Mouse (Mus musculus): ENCODE measurements around the gene Tmbim1. TPM values are rescaled to one million over a fixed set of nuclear protein-coding genes. Genes with fewer than 3 reads are reported as not detected.

Tmbim1 gene
- polyA plus RNA-seq, 1 experiment = 567 TPM

- H3K4me1 ChIP-seq (ENCODE audit: control insufficient read depth, insufficient read depth, low read length) = peaks cover 73% of the 10 kb centered on the region
- TF ChIP-seq CTCF (IDR thresholded peaks at IDR 0.05; ENCODE audit: insufficient read depth, low read length) (no peak), POLR2A (IDR thresholded peaks at IDR 0.05; ENCODE audit: borderline replicate concordance, extremely low read depth, low read depth, low read length) (peak; percentile 24; the same call in 1 of the 2 replicates)
- H3K4me3 ChIP-seq (replicated peaks; ENCODE audit: extremely low read depth, low read depth, low read length) = no peak overlapping the region
- 13% methylated on average over 5 of the region's 5 CpGs for WGBS
- peak; percentile 45 for DNase-seq
Measured at GRCm38 (mm10) chr1:74298996-74299395, 6.4 kb downstream of the Tmbim1 start.

- WGBS = 50% methylated on average over 5 of the region's 5 CpGs
- TF ChIP-seq CTCF (IDR thresholded peaks at IDR 0.05; ENCODE audit: insufficient read depth, low read length) = no peak
- TF ChIP-seq POLR2A (IDR thresholded peaks at IDR 0.05; ENCODE audit: borderline replicate concordance, extremely low read depth, low read depth, low read length) = no peak
- Histone ChIP-seq H3K4me1 (ENCODE audit: control insufficient read depth, insufficient read depth, low read length) (peaks cover 77% of the 10 kb centered on the region), H3K4me3 (replicated peaks; ENCODE audit: extremely low read depth, low read depth, low read length) (no peak overlapping the region)
- DNase-seq = no peak
Measured at GRCm38 (mm10) chr1:74298157-74298750, 7.2 kb downstream of the Tmbim1 start.

- Histone ChIP-seq H3K4me3 (replicated peaks; ENCODE audit: extremely low read depth, low read depth, low read length) (no peak overlapping the region), H3K4me1 (ENCODE audit: control insufficient read depth, insufficient read depth, low read length) (peaks cover 71% of the 10 kb centered on the region)
- peak; percentile 54 for DNase-seq
- no peak for TF ChIP-seq CTCF (IDR thresholded peaks at IDR 0.05; ENCODE audit: insufficient read depth, low read length)
- TF ChIP-seq POLR2A (IDR thresholded peaks at IDR 0.05; ENCODE audit: borderline replicate concordance, extremely low read depth, low read depth, low read length) = no peak
- 22% methylated on average over 3 of the region's 3 CpGs for WGBS
Measured at GRCm38 (mm10) chr1:74297269-74297668, 8.2 kb downstream of the Tmbim1 start.

- TF ChIP-seq CTCF (IDR thresholded peaks at IDR 0.05; ENCODE audit: insufficient read depth, low read length) (no peak), POLR2A (IDR thresholded peaks at IDR 0.05; ENCODE audit: borderline replicate concordance, extremely low read depth, low read depth, low read length) (no peak)
- WGBS = 12% methylated on average over 6 of the region's 6 CpGs
- peaks cover 63% of the 10 kb centered on the region for H3K4me1 ChIP-seq (ENCODE audit: control insufficient read depth, insufficient read depth, low read length)
- no peak overlapping the region for H3K4me3 ChIP-seq (replicated peaks; ENCODE audit: extremely low read depth, low read depth, low read length)
- DNase-seq = peak; percentile 54
Measured at GRCm38 (mm10) chr1:74296477-74296876, 8.9 kb downstream of the Tmbim1 start.

GRCm38 (mm10) chr1:74295456-74296171 is 9.8 kb downstream of the Tmbim1 start:
- TF ChIP-seq POLR2A (IDR thresholded peaks at IDR 0.05; ENCODE audit: borderline replicate concordance, extremely low read depth, low read depth, low read length) (peak; percentile 88), CTCF (IDR thresholded peaks at IDR 0.05; ENCODE audit: insufficient read depth, low read length) (no peak)
- Histone ChIP-seq H3K4me3 (replicated peaks; ENCODE audit: extremely low read depth, low read depth, low read length) (peak overlapping the region; percentile 5), H3K4me1 (ENCODE audit: control insufficient read depth, insufficient read depth, low read length) (peaks cover 56% of the 10 kb centered on the region)
- 6% methylated on average over 9 of the region's 9 CpGs for WGBS
- peak; percentile 92 for DNase-seq

- DNase-seq = no peak
- Histone ChIP-seq H3K4me1 (ENCODE audit: control insufficient read depth, insufficient read depth, low read length) (peaks cover 57% of the 10 kb centered on the region), H3K4me3 (replicated peaks; ENCODE audit: extremely low read depth, low read depth, low read length) (no peak overlapping the region)
- TF ChIP-seq POLR2A (IDR thresholded peaks at IDR 0.05; ENCODE audit: borderline replicate concordance, extremely low read depth, low read depth, low read length) = no peak
- 50% methylated on average over 6 of the region's 6 CpGs for WGBS
Measured at GRCm38 (mm10) chr1:74294733-74295455, 10.5 kb downstream of the Tmbim1 start.

- TF ChIP-seq CTCF (IDR thresholded peaks at IDR 0.05; ENCODE audit: insufficient read depth, low read length) (no peak), POLR2A (IDR thresholded peaks at IDR 0.05; ENCODE audit: borderline replicate concordance, extremely low read depth, low read depth, low read length) (no peak)
- 57% methylated on average over 3 of the region's 3 CpGs for WGBS
- H3K4me1 ChIP-seq (ENCODE audit: control insufficient read depth, insufficient read depth, low read length) = peaks cover 58% of the 10 kb centered on the region
Measured at GRCm38 (mm10) chr1:74294090-74294643, 11.3 kb downstream of the Tmbim1 start.

GRCm38 (mm10) chr1:74293306-74293960 is 12.0 kb downstream of the Tmbim1 start:
- 62% methylated on average over 8 of the region's 8 CpGs for WGBS
- no peak for TF ChIP-seq POLR2A (IDR thresholded peaks at IDR 0.05; ENCODE audit: borderline replicate concordance, extremely low read depth, low read depth, low read length)
- TF ChIP-seq CTCF (IDR thresholded peaks at IDR 0.05; ENCODE audit: insufficient read depth, low read length) = no peak
- DNase-seq = no peak
- peaks cover 55% of the 10 kb centered on the region for H3K4me1 ChIP-seq (ENCODE audit: control insufficient read depth, insufficient read depth, low read length)
- no peak overlapping the region for H3K4me3 ChIP-seq (replicated peaks; ENCODE audit: extremely low read depth, low read depth, low read length)

More at GRCm38 (mm10) chr1:74294090-74294643, 11.3 kb downstream of the Tmbim1 start:
- DNase-seq = no peak
- H3K4me3 ChIP-seq (replicated peaks; ENCODE audit: extremely low read depth, low read depth, low read length) = no peak overlapping the region
